Mouse (Mus musculus) megakaryocyte progenitor cell, adult 5-6 weeks (primary cell): Measurements from ENCODE around the gene Efna3. TPM values are rescaled to one million over a fixed set of nuclear protein-coding genes. Genes with fewer than 3 reads are reported as not detected.
A peak's percentile ranks its signal among the peaks of the same experiment; 100 is the strongest.

Experiments
- ATAC-seq: replicated peaks from 2 replicates; pipeline ENCODE4 v1.8.0; 2016; ENCODE audit warnings: mild to moderate bottlenecking, moderate TSS enrichment, inconsistent platforms; ENCODE audit not compliant: poor library complexity
- total RNA-seq, 2 experiments: library from RNA; stranded (forward) in 1 of 2; stranded (reverse) in 1 of 2; fragments of 157-497, 149-512 nt in 1 of 2; fragments of 200-1000 nt in 1 of 2; gene quantifications; 2 replicates each; pipeline versions ENCODE4 v1.2.3 to v1.2.4; 2015 to 2017

Gene Efna3
- total RNA-seq, 2 experiments from 2014 or later, result not detected

DNA sequence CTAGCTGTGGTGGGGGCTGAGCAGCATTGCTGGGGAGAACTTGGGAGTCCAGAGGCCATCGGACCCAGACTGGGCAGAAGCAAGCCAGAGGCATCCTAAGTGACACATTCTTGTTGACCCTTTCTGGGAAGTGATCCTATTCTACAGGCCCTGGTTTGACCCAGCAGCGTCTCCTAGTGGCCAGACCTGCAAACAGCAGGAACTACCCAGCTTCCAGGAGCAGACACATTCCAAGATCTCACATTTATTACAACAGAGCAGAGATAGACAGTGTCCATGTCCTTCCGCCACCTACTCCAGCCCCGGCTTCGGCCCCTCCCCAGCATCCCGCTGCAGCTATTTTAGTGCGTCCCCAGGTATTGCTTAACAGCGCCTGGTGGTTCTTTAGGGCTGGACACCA lies 16.7 kb upstream of the Efna3 start:
- ATAC-seq, result peak; percentile 57

GRCm38 (mm10) chr3:89337721-89338578 lies 15.2 kb upstream of the Efna3 start, which contains the start of gene Efna4:
Gene Efna4, minus strand, starts transcription at chr3:89338028.
- ATAC-seq, result peak; percentile 35

DNA sequence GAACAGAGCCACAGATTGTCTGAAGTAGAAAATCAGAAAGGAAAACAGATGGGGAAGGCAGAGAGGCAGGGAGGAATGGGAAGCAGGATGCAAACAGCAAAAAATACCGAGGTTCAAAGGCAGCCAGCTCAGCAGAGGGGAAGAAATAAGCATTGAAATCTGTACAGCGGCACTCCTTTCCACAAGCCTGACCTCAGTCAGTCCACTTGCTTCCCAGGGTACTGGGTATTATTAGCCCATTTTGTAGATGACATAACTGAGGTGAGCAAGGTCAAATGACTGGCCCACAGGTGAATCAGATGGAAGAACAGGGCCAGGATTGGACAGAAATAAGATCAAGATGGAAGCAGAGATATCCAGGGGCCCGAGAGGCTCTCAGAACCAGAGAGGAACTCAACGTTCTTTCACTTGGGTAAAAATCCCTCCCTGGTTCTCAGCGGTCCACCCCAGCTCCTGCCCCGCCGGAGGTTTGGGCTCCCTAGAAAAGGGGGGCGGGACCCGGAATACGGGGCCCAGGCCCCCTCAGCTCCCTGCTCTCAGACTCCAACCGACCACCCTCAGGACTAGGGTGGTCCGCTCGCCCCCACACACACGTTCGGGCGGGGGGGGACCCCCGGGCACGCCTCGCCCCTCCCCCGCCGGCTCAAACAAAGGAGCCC lies 14.4 kb upstream of the Efna3 start:
- ATAC-seq, result no peak

DNA sequence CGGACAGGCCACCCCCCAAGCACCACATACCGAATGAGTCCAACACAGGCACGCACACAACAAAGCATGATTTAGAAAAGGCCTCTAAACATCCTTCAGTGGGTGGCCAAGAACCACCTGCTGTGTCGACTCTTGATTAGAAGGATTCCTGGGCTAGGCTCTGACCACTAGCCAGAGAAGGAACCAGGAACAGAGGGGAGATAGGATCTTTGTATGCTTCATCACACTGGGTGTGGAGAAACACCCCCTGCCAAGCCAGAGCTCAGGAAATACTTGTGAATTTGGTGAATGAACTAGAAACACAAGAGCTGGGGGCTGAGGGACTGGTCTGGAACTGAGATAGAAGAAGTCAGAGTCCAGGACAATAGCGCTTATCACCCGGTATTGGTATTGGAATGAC lies 13.8 kb upstream of the Efna3 start:
- ATAC-seq, result no peak

GRCm38 (mm10) chr3:89333053-89333452 lies 10.3 kb upstream of the Efna3 start:
- ATAC-seq, result no peak

GRCm38 (mm10) chr3:89332476-89332875 lies 9.7 kb upstream of the Efna3 start:
- no peak for ATAC-seq

DNA sequence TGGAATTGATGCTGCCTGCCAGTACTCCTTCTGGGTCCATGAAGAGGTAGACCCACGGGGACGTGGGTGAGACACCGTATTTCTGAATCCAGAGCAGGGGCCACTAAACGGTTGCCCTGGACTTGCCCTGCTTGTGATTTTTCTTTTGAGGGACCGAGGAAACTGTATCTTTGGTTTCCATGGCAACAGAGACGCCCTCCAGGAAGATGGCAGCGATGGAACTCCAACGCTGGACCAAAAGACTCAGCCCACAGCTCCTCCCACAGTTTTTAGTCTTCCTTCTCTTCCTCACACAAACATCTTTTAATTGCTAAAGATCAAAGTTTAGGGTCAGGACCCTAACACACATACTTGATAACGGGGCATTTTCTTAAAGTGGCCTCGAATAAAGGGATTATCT lies 9.2 kb upstream of the Efna3 start:
- no peak for ATAC-seq

- ATAC-seq, result peak; percentile 55; the same call in 1 of the 2 replicates
These were observed 8.8 kb upstream of the Efna3 start for GRCm38 (mm10) chr3:89331561-89331960.

GRCm38 (mm10) chr3:89330948-89331347 lies 8.2 kb upstream of the Efna3 start:
- 0 out of 2 replicates have a peak, but pooled peaks have one; percentile 23 for ATAC-seq

GRCm38 (mm10) chr3:89330346-89330745 lies 7.6 kb upstream of the Efna3 start:
- no peak for ATAC-seq

DNA sequence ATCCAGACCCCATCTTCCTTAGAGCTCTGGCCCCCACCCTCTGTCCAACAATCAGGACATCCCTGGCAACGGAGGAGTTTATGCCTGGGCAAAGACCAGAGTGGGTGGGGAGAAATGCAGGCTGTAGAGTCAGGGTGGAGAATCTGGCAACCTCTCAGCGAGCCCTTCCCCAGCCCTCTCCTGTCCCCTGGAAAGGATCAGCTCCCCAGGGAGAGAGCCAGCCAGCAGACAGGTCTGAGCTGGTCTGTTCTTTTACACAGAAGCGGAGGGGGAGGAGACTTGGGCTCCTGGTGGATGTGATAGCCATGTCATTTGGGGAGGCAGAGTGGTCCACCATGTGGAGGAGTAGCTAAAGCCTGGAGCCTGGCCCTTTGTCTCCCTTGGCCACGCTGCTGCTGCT lies 5.9 kb upstream of the Efna3 start:
- ATAC-seq, result no peak

- no peak for ATAC-seq
These were observed 4.7 kb upstream of the Efna3 start for GRCm38 (mm10) chr3:89327371-89327870.

- 0 out of 2 replicates have a peak, but pooled peaks have one; percentile 32 for ATAC-seq
These were observed 3.1 kb upstream of the Efna3 start for GRCm38 (mm10) chr3:89325882-89326281.

DNA sequence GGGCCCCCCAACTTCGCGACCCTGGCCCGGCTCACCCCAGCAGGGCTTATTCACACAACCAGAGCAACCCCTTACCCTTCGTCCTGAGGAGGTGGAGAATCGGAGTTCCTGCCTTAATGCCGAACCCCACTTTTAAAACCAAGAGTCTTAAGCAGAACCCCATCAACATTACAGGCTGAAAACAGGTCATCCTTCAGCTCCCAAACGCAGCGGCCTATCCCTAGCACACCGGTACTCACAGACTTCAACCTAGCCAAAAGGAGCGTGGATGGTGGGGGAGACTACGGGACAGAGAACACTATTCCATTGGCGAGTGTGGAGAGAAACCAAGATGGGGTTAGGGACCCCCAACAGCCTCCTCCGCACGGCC lies 649 bp downstream of the Efna3 start:
- no peak for ATAC-seq

- no peak for ATAC-seq
These were observed 1.3 kb downstream of the Efna3 start for GRCm38 (mm10) chr3:89321183-89322130.

DNA sequence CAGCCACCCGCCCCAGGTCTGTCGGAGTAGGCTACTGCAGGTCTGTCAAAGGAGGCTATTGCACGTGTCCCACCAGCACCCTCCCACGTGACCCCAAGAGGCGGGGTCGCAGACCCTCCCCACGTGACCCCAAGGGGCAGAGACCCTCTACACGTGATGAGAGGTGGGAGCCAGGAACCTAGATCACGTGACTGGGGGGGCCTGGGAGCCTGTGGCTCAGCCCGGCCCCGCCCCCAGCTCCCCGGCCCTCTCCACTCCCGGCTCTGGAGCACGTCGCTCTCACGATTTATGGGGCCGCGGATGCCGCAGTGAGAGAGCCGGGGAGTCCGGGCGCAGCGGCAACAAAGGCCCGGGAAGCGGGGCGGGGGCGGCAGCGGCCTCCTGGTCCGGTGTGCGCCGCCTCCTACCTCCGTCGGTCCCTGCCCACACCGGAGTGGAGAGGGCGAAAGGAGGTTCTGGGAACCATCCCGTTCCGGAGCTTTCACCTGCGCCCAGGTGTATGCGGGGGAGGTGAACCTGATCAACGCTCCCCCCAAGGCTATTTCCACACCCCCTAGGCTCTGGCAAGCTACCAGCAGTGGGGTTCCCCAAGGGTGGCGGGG lies 2.1 kb downstream of the Efna3 start:
- no peak for ATAC-seq

- ATAC-seq, result no peak
These were observed 3.0 kb downstream of the Efna3 start for GRCm38 (mm10) chr3:89319591-89320350.

- no peak for ATAC-seq
These were observed 3.7 kb downstream of the Efna3 start for GRCm38 (mm10) chr3:89318971-89319590.

DNA sequence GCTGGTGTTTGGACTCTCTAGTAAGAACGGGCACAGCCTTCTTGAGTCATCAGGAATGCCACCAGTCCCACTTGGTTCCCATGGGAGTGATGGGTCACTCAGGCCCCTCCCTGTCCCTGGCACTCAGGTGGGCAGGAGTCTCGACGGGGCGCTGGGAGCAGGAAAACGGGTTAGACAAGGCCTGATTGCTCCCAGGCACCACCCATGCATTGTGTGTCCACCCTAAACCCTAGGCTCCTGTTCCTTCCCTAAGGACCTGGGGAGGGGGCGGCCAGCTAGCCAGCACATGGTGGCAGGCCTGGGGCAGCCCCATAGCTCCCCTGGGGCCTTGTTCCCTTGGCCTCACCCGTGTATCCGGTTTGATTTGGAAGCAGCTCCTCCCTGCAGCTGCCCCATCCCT lies 4.4 kb downstream of the Efna3 start:
- no peak for ATAC-seq
